Mouse (Mus musculus): ENCODE measurements around the gene Abr.

Abr gene

GRCm38 (mm10) chr11:76622152-76622565, at the start of gene Abr:
Abr (minus strand) TSS chr11:76622314.
- no peak for ATAC-seq (ENCODE audit: insufficient number of reproducible peaks, low FRiP score, low TSS enrichment)

- ATAC-seq (ENCODE audit: insufficient number of reproducible peaks, low FRiP score, low TSS enrichment) = no peak
Measured at GRCm38 (mm10) chr11:76667807-76668206, 45.7 kb upstream of the Abr start.

GRCm38 (mm10) chr11:76666002-76666649, 44.0 kb upstream of the Abr start:
- ATAC-seq (ENCODE audit: insufficient number of reproducible peaks, low FRiP score, low TSS enrichment) = no peak

GRCm38 (mm10) chr11:76661790-76662468, 39.8 kb upstream of the Abr start:
- no peak for ATAC-seq (ENCODE audit: insufficient number of reproducible peaks, low FRiP score, low TSS enrichment)

- peak; percentile 45; the same call in 1 of the 2 replicates for ATAC-seq (ENCODE audit: insufficient number of reproducible peaks, low FRiP score, low TSS enrichment)
Measured at GRCm38 (mm10) chr11:76659138-76659930, 37.2 kb upstream of the Abr start.

GRCm38 (mm10) chr11:76657450-76657970, 35.4 kb upstream of the Abr start:
- no peak for ATAC-seq (ENCODE audit: insufficient number of reproducible peaks, low FRiP score, low TSS enrichment)

- ATAC-seq (ENCODE audit: insufficient number of reproducible peaks, low FRiP score, low TSS enrichment) = no peak
Measured at GRCm38 (mm10) chr11:76655106-76655505, 33.0 kb upstream of the Abr start.

- ATAC-seq (ENCODE audit: insufficient number of reproducible peaks, low FRiP score, low TSS enrichment) = no peak
Measured at GRCm38 (mm10) chr11:76652838-76653334, 30.8 kb upstream of the Abr start.

- no peak for ATAC-seq (ENCODE audit: insufficient number of reproducible peaks, low FRiP score, low TSS enrichment)
Measured at GRCm38 (mm10) chr11:76650862-76651560, 28.9 kb upstream of the Abr start.

GRCm38 (mm10) chr11:76647500-76647899, 25.4 kb upstream of the Abr start:
- no peak for ATAC-seq (ENCODE audit: insufficient number of reproducible peaks, low FRiP score, low TSS enrichment)

- no peak for ATAC-seq (ENCODE audit: insufficient number of reproducible peaks, low FRiP score, low TSS enrichment)
Measured at GRCm38 (mm10) chr11:76647062-76647461, 24.9 kb upstream of the Abr start.

GRCm38 (mm10) chr11:76645955-76646354, 23.8 kb upstream of the Abr start:
- peak; percentile 86 for ATAC-seq (ENCODE audit: insufficient number of reproducible peaks, low FRiP score, low TSS enrichment)

- no peak for ATAC-seq (ENCODE audit: insufficient number of reproducible peaks, low FRiP score, low TSS enrichment)
Measured at GRCm38 (mm10) chr11:76645036-76645435, 22.9 kb upstream of the Abr start.

- ATAC-seq (ENCODE audit: insufficient number of reproducible peaks, low FRiP score, low TSS enrichment) = no peak
Measured at GRCm38 (mm10) chr11:76644257-76644656, 22.1 kb upstream of the Abr start.

GRCm38 (mm10) chr11:76640231-76640630, 18.1 kb upstream of the Abr start:
- ATAC-seq (ENCODE audit: insufficient number of reproducible peaks, low FRiP score, low TSS enrichment) = no peak

- ATAC-seq (ENCODE audit: insufficient number of reproducible peaks, low FRiP score, low TSS enrichment) = peak; percentile 40; the same call in 1 of the 2 replicates
Measured at GRCm38 (mm10) chr11:76639269-76639985, 17.3 kb upstream of the Abr start.

GRCm38 (mm10) chr11:76630487-76630886, 8.4 kb upstream of the Abr start:
- no peak for ATAC-seq (ENCODE audit: insufficient number of reproducible peaks, low FRiP score, low TSS enrichment)

GRCm38 (mm10) chr11:76630023-76630422, 7.9 kb upstream of the Abr start:
- ATAC-seq (ENCODE audit: insufficient number of reproducible peaks, low FRiP score, low TSS enrichment) = no peak

- no peak for ATAC-seq (ENCODE audit: insufficient number of reproducible peaks, low FRiP score, low TSS enrichment)
Measured at GRCm38 (mm10) chr11:76628613-76629012, 6.5 kb upstream of the Abr start.

- no peak for ATAC-seq (ENCODE audit: insufficient number of reproducible peaks, low FRiP score, low TSS enrichment)
Measured at GRCm38 (mm10) chr11:76624881-76625280, 2.8 kb upstream of the Abr start.

Measured in cerebellum, adult (tissue).